Mouse (Mus musculus): ENCODE measurements at regions not wholly inside any gene's neighbourhood (a gene's known extent, or its start where the extent isn't known, plus 50 kb on each side); places are given as distances from the start of the nearest gene placed in this dataset.

- CTCF ChIA-PET: no interaction called here
Measured at GRCm38 (mm10) chr12:107833001-107833400, 170.4 kb downstream of the Bcl11b start.

DNA sequence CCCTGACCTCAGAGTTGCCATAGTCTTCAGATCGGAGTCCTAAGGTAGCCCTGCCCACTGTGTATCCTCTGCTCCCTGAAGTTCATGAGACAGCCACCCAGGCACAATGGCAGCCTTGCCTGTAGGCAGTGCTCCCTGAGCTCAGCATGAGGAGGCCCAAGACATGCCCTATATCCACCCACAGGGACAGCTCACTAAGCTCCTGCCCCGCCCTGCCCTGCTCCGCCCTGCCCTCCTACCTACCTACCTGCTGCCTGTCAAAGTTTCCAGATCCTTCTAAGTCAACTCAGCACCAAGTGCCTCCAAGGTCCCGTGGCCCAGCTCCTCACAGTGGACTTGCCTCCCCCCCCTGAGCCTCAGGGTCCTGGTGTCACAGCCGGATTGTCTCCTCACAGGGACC, 168.9 kb downstream of the Bcl11b start:
- CTCF ChIA-PET: interaction anchor here (0.7 kb wide), 1 partner anchor 71 kb away, joined by 3 read pairs; no protein-coding TSS in a partner anchor

DNA sequence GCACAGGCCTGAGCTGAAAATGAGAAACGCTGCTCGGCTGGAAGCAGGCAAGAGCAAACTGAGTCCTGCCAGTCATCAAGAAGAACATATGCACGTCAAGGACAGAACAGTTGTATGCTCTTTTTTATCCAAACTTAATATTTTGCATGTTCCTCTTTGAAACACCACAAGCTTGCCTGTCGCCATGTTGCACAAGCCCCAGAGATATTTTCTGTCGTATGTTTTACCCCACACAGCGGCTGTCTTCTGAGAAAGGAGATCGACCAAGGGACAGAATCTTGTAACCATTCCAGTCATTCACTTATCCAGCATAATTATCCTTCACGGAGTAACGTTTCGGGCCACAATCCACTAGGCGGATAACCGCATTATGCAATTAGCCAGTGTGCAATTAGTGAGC, 165.7 kb downstream of the Bcl11b start:
- CTCF ChIA-PET: interaction anchor here (0.7 kb wide), 1 partner anchor 260 kb away, joined by 3 read pairs; no protein-coding TSS in a partner anchor

- CTCF ChIA-PET: no interaction called here
Measured at GRCm38 (mm10) chr12:107844631-107845030, 158.8 kb downstream of the Bcl11b start.

DNA sequence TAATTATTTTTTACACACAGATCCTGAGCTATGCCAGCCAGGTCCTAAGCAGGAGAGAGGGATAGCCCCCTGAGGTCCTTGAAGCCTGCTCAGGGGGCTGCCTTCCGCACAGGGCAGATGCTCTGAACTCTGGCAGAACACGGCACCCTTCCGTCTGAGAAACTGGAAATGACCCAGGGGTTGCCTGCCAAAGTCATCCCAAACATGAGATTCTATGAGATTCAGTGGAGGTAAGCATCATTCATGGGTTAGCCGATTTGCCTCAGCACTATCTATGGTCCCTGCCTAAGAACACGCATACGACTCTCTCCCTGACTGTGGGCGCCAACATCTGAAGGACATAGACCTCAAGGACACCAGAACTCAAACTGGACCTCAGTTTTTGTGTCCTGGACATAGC, 152.8 kb downstream of the Bcl11b start:
- CTCF ChIA-PET: no interaction called here

DNA sequence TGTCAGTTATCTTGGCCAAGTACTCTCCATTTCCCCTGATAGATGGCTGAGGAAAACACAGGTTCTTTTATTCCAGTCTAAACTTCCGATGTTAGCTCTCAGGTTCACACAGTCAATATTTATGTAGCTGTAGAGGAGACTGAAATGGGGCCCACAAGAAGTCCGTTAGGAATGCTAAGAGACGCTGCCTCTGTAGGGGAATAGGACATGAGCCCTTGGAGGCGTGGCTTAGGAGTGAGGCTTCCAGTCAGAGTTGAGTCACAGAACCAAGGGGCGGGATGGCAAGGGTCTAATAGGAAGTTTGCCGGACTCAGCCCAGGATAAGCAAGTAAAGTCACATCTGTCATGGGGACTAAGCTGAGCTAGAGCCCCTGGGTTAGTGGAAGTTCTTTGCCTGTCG, 150.5 kb downstream of the Bcl11b start:
- CTCF ChIA-PET: no interaction called here

- CTCF ChIA-PET: no interaction called here
Measured at GRCm38 (mm10) chr12:107855547-107855946, 147.9 kb downstream of the Bcl11b start.

- CTCF ChIA-PET: no interaction called here
Measured at GRCm38 (mm10) chr12:107856421-107857043, 146.9 kb downstream of the Bcl11b start.

GRCm38 (mm10) chr12:107858536-107859280, 144.7 kb downstream of the Bcl11b start:
- CTCF ChIA-PET: no interaction called here

GRCm38 (mm10) chr12:107859750-107860149, 143.7 kb downstream of the Bcl11b start:
- CTCF ChIA-PET: interaction anchor here (0.7 kb wide), 1 partner anchor 1238 kb away, joined by 18 read pairs; no protein-coding TSS in a partner anchor

DNA sequence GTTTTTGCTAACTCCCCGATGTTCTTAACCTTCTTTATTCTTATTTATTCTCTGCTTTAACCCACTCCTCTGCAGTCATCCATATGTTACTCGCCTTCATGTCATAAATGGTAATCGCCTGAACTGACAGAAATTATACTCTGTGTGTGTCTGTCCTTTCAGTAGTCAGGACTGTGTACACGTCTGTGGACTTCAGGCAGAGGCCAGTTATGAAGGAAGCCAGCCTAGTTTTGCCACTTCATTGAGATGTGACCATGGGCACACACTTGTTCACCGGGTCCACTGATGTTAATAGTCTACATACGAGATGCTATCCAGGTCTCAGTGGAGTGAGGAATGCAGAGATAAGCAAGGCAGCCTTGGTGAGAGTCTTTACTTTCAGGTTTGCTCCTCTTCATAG, 143.0 kb downstream of the Bcl11b start:
- CTCF ChIA-PET: no interaction called here

All from spleen, embryonic (tissue).